Mouse (Mus musculus) heart, embryonic 12.5 days (tissue): ENCODE results near the gene Arhgap17. TPM values are rescaled to one million over a fixed set of nuclear protein-coding genes. Genes with fewer than 3 reads are reported as not detected.

Experiments
- ATAC-seq: fragments of 200-750 bp; cut with Nextera tagmentation; 2 replicates; pipeline ENCODE4 v1.8.0; 2017; ENCODE audit warnings: moderate TSS enrichment, moderate library complexity; ENCODE audit not compliant: insufficient number of reproducible peaks, low FRiP score
- H3K27ac ChIP-seq: fragments of 300-500 bp; sonication (generic); 2 replicates; pipeline ENCODE4 v1.5.1; 2016; ENCODE audit warnings: mild to moderate bottlenecking, moderate library complexity; ENCODE audit not compliant: poor library complexity, severe bottlenecking
- H3K27me3 ChIP-seq: fragments of 300-500 bp; sonication (generic); replicated peaks from 2 replicates; pipeline ENCODE4 v1.6.1; 2016; ENCODE audit warnings: mild to moderate bottlenecking, moderate library complexity
- H3K36me3 ChIP-seq: fragments of 300-500 bp; sonication (generic); 2 replicates; pipeline ENCODE4 v1.6.1; 2016; ENCODE audit warnings: mild to moderate bottlenecking, moderate library complexity
- H3K4me1 ChIP-seq: fragments of 300-500 bp; sonication (generic); replicated peaks from 2 replicates; pipeline ENCODE4 v1.6.1; 2016; ENCODE audit warnings: mild to moderate bottlenecking
- H3K4me2 ChIP-seq: fragments of 300-500 bp; sonication (generic); 2 replicates; pipeline ENCODE4 v1.6.1; 2016; ENCODE audit warnings: mild to moderate bottlenecking, moderate library complexity
- H3K4me3 ChIP-seq: fragments of 300-500 bp; sonication (generic); 2 replicates; pipeline ENCODE4 v1.5.1; 2016; ENCODE audit warnings: mild to moderate bottlenecking
- H3K9ac ChIP-seq: fragments of 300-500 bp; sonication (generic); 2 replicates; pipeline ENCODE4 v1.6.1; 2016; ENCODE audit warnings: mild to moderate bottlenecking, moderate library complexity
- H3K9me3 ChIP-seq: fragments of 300-500 bp; sonication (generic); replicated peaks from 2 replicates; pipeline ENCODE4 v1.6.1; 2016; ENCODE audit warnings: mild to moderate bottlenecking, moderate library complexity
- WGBS: fragments of 180-500 bp; shearing (Covaris S2); methylation state at CpG from one replicate; pipeline ENCODE4 v1.1.7; 2016; 5-methylcytosine and 5-hydroxymethylcytosine counted together
- polyA plus RNA-seq: library from polyadenylated mRNA; unstranded; fragments of >200 nt; fragmentation: Nextera tagmentation; extraction: Ambion mirVana; gene quantifications from 2 replicates; pipeline ENCODE4 v1.2.1, GENCODE M21; 2016

Gene Arhgap17
- polyA plus RNA-seq, 1 experiment from 2014 or later = 23.0 TPM

DNA sequence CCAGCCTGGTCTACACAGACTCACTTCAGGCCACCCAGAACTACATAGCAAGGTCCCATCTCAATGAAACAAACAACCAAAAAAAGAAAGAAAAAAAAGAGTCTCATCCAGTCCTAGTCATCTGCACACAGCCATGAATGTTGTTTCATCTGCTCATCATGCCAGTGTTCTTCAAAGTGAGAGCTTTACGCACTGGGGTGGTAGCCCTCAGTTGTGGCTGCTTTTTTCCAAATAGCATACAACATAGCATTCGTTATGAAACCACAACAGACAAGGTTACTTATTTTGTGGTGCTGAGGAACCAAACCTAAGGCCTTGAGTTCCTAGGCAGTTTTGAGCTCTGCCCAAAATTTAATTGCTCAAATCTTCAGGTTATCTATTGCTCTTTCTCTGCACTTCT, 14.9 kb downstream of the Arhgap17 start:
- peaks cover 19% of the 10 kb centered on the region for H3K4me1 ChIP-seq
- H3K9ac ChIP-seq = no peak overlapping the region
- WGBS = 92% methylated on average over 2 of the region's 2 CpGs
- H3K9me3 ChIP-seq = no peaks in the 10 kb centered on the region
- ATAC-seq = no peak
- no peak overlapping the region for H3K27ac ChIP-seq
- no peak overlapping the region for H3K4me3 ChIP-seq
- H3K27me3 ChIP-seq = no peaks in the 10 kb centered on the region
- H3K4me2 ChIP-seq = no peak overlapping the region
- peaks cover 5% of the 10 kb centered on the region; the same call in 1 of the 2 replicates for H3K36me3 ChIP-seq

DNA sequence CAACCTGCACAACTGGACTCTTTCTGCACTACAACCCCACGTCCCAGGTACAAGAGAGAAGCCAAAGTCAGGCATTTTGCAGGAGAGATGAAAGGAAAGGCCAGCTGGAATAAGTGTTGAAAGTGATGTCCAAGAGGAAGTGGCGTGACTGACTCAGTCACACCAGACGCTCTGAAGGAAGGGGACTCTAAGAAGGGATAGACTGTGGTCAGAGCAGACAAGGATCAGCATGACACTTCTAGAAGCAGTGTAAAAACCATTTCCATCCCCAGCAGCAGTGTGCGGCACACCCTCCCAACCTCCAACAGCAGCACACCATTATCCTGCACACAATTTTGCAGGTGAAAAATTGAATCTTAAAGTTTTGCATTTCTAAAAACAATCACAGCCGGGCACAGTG, 15.3 kb downstream of the Arhgap17 start:
- Histone ChIP-seq H3K36me3 (peaks cover 5% of the 10 kb centered on the region; the same call in 1 of the 2 replicates), H3K9me3 (no peaks in the 10 kb centered on the region), H3K4me1 (peaks cover 22% of the 10 kb centered on the region), H3K4me2 (no peak overlapping the region), H3K27ac (no peak overlapping the region), H3K27me3 (no peaks in the 10 kb centered on the region), H3K9ac (no peak overlapping the region), H3K4me3 (no peak overlapping the region)
- WGBS = 68% methylated on average over 5 of the region's 5 CpGs
- no peak for ATAC-seq

DNA sequence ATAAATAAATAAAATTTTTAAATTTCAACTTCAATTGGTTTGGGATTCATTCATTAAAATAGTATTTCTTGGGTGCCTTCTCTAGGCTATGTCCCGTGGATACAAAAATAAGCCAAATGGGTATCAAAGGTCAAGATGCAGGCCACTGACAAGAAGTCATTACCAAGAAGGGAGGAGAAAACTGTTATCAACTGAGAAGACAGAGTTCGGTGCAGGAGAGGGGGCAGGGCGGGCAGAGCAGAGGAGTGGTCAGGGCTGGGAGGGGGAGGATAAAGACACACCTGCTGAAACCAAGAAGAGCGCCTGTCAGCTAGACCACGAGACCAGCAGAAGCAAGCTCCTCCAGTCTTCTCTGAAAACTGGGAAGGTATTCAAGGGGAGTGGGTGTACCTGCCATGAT, 15.8 kb downstream of the Arhgap17 start:
- Histone ChIP-seq H3K4me2 (no peak overlapping the region), H3K36me3 (peaks cover 5% of the 10 kb centered on the region; the same call in 1 of the 2 replicates), H3K9ac (no peak overlapping the region), H3K27me3 (no peaks in the 10 kb centered on the region), H3K9me3 (no peaks in the 10 kb centered on the region), H3K27ac (no peak overlapping the region), H3K4me3 (no peak overlapping the region), H3K4me1 (peaks cover 27% of the 10 kb centered on the region)
- ATAC-seq = no peak
- WGBS = 60% methylated on average over 5 of the region's 5 CpGs

DNA sequence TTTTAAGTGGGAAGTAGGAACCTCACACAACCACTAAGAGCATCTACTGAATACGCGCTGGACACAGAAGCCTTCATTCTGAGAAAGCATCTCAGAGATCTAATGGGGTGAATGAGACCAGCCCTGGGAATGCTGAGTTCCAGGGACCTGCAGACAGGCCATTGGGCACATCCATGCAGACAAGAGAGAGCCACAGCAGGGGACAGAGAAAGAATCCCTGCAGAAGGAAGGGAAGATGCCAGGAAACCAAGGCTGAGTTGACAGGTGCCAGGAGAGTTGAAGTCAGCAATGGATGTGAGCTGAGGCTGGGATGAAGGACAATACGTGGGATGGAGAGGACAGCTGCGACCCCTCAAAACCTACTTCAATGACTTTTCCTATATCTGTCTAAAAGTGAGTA, 16.6 kb downstream of the Arhgap17 start:
- no peak overlapping the region for H3K4me2 ChIP-seq
- no peak overlapping the region for H3K4me3 ChIP-seq
- H3K27ac ChIP-seq = no peak overlapping the region
- no peaks in the 10 kb centered on the region for H3K27me3 ChIP-seq
- no peak for ATAC-seq
- peaks cover 28% of the 10 kb centered on the region for H3K4me1 ChIP-seq
- no peaks in the 10 kb centered on the region for H3K9me3 ChIP-seq
- H3K36me3 ChIP-seq = peaks cover 5% of the 10 kb centered on the region; the same call in 1 of the 2 replicates
- no peak overlapping the region for H3K9ac ChIP-seq
- 93% methylated on average over 4 of the region's 4 CpGs for WGBS

DNA sequence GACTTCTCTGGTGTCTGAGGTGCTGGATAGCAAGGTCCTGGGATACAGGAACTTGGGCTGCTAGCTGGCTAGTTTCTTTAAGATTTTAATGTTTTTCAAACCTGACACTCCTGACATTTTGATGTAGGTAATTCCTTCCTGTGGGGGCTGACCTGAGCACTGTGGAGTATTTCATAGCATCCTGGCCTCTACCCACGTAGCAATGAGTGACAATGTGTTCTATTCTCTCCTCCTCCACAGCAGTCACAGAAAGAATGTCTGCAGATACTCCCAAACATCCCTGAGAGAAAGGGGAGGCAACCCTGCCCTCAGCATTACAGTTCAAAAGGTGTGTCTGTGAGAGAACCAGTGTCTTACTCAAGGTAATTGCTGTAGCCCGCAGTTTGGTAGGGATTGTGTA, 19.5 kb downstream of the Arhgap17 start:
- Histone ChIP-seq H3K9ac (no peak overlapping the region), H3K9me3 (no peaks in the 10 kb centered on the region), H3K36me3 (no peaks in the 10 kb centered on the region), H3K4me3 (no peak overlapping the region), H3K27me3 (no peaks in the 10 kb centered on the region), H3K27ac (no peak overlapping the region), H3K4me2 (no peak overlapping the region), H3K4me1 (peaks cover 35% of the 10 kb centered on the region)
- WGBS = 60% methylated on average over 2 of the region's 2 CpGs
- no peak for ATAC-seq

DNA sequence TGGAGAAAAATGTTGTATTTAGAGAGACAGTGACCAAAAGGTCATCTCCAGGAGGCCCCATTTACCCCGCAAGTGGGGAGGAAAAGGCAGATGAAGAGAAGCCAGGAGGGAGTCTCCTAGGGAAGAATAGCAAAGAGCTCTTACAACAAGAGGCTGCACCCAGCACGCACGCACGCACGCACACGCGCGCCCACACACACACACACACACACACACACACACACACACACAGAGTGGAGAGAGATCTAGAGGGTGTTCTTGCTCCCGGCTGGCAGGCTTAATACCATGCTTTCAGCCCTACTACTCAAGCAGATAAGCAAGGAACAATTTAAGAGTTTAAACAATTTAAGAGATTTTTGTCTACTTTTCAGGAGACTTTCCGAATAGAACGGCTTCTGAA, 19.9 kb downstream of the Arhgap17 start:
- H3K4me2 ChIP-seq = no peak overlapping the region
- no peak overlapping the region for H3K27ac ChIP-seq
- H3K9me3 ChIP-seq = no peaks in the 10 kb centered on the region
- peaks cover 33% of the 10 kb centered on the region for H3K4me1 ChIP-seq
- no peaks in the 10 kb centered on the region for H3K27me3 ChIP-seq
- no peaks in the 10 kb centered on the region for H3K36me3 ChIP-seq
- no peak for ATAC-seq
- 69% methylated on average over 11 of the region's 11 CpGs for WGBS
- H3K4me3 ChIP-seq = no peak overlapping the region
- no peak overlapping the region for H3K9ac ChIP-seq

DNA sequence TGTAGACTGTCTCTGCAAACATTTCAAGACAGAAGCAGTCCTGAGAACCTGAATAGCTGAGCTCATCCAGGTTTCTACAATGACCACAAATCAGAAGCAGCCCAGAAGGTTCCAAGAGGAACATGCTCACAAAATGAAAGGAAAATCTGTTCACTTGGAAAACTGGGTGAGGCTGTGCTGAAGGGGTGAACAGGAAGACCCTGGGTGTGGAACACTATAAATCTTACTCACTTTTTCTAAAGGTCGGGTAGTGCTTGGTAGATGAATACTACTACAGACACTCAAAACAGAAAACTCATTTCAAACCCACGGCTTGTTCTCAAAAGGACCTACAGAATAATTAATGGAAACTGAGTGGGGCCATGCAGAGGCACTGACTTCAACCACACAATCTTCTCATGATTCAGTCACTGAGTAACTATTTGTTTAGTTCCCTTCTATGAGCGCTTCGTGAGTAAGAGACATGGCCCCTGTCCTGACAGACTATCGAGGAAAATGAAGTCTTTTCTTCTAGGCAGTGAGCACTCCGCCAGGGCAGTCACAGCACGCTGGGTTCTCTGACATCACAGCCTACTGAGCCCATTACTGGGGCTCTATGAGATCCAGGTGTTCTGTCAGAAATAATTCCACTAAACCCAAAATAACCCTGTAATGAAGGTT, 23.0 kb downstream of the Arhgap17 start:
- WGBS = 87% methylated on average over 7 of the region's 7 CpGs
- H3K9me3 ChIP-seq = no peaks in the 10 kb centered on the region
- H3K27ac ChIP-seq = no peak overlapping the region
- H3K4me3 ChIP-seq = no peak overlapping the region
- no peaks in the 10 kb centered on the region for H3K36me3 ChIP-seq
- no peak overlapping the region for H3K9ac ChIP-seq
- ATAC-seq = no peak
- H3K4me1 ChIP-seq = peaks cover 50% of the 10 kb centered on the region
- H3K4me2 ChIP-seq = no peak overlapping the region
- no peaks in the 10 kb centered on the region for H3K27me3 ChIP-seq

DNA sequence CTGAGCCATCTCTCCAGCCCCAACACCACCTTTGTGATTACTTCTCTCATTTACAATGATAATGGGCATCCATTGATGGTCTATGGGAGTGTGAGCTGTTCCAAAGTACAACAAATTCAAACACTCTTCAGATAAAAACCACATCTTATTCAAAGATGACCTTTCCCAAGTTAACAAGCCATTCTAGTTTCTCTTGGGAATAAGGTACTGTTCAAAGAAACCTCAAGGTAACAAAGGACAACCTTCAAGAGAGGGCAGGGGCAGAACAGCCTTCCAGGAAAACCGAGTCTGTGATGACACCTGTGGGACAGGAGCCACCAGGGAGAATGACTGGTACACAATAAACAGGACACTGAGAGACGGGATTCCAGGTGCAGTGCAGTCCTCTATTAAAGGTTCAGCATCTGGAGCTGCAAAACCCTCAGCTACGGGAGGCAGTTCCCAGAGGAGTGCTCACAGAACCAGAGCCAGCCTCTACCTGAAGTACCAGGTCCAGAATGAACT, 24.6 kb downstream of the Arhgap17 start:
- Histone ChIP-seq H3K9ac (no peak overlapping the region), H3K27me3 (no peaks in the 10 kb centered on the region), H3K9me3 (no peaks in the 10 kb centered on the region), H3K36me3 (no peaks in the 10 kb centered on the region), H3K4me2 (no peak overlapping the region), H3K4me3 (no peak overlapping the region), H3K27ac (no peak overlapping the region), H3K4me1 (peaks cover 63% of the 10 kb centered on the region)
- WGBS = 81% methylated on average over 3 of the region's 3 CpGs
- ATAC-seq = no peak

DNA sequence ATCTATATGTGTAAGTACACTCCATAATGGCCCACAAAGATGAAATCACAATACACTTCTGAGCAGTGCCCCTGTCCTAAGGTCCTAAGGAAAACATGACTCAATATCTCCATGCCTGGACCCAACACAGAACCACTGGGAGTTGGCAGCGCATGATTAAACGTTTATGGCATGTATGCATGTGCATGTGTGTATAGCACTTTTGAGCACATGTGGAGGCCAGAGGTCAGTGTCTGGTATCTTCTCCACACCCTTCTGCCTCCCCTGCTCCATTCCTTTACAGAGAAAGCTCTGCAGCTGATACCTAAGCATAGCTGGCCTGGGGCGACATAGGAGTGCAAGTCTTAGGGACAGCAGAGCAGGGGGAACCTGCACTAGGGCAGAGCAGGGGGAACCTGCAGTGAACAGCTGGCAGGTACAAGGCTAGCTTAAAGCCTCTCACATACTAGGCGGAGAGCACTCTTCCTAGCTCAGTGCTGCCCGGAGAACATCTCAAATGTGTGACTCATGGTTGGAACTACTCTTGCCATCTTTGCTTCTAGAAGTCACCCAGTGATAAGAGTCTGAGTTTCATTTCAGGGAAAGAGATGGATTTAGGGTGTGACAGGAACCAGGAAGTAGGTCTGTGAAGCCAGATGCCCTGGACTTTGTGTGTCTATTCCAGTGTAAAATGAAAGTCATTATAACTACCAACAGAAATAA, 25.5 kb downstream of the Arhgap17 start:
- Histone ChIP-seq H3K4me2 (no peak overlapping the region), H3K9ac (no peak overlapping the region), H3K36me3 (no peaks in the 10 kb centered on the region), H3K4me3 (no peak overlapping the region), H3K27ac (no peak overlapping the region), H3K9me3 (no peaks in the 10 kb centered on the region), H3K27me3 (no peaks in the 10 kb centered on the region), H3K4me1 (peaks cover 59% of the 10 kb centered on the region)
- 85% methylated on average over 5 of the region's 5 CpGs for WGBS
- no peak for ATAC-seq

DNA sequence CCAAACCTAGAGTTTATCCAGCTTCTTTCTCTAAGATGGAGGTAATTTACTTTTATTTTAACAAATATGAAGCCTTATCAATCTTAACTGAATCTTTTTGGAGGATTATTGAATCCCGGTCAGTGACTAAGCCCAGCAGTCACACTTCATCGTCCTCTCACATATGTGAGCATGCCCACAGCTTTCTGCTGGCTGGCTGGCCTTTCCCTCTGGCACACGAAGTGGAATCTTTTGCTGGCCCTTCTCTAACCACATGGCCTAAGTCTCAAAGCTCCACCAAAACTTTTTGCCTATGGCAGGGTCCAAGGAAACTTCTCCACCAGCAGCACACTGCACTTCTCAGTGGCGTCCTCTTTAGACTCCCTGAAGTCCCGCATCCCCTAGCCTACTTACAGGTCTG, 27.8 kb downstream of the Arhgap17 start:
- Histone ChIP-seq H3K9ac (peak overlapping the region; percentile 41; the same call in 1 of the 2 replicates), H3K36me3 (no peaks in the 10 kb centered on the region), H3K4me3 (no peak overlapping the region), H3K4me1 (peaks cover 76% of the 10 kb centered on the region), H3K27ac (0 out of 2 replicates have a peak overlapping the region, but pooled peaks have one; percentile 46), H3K9me3 (no peaks in the 10 kb centered on the region), H3K4me2 (no peak overlapping the region), H3K27me3 (no peaks in the 10 kb centered on the region)
- WGBS = 60% methylated on average over 5 of the region's 5 CpGs
- no peak for ATAC-seq

DNA sequence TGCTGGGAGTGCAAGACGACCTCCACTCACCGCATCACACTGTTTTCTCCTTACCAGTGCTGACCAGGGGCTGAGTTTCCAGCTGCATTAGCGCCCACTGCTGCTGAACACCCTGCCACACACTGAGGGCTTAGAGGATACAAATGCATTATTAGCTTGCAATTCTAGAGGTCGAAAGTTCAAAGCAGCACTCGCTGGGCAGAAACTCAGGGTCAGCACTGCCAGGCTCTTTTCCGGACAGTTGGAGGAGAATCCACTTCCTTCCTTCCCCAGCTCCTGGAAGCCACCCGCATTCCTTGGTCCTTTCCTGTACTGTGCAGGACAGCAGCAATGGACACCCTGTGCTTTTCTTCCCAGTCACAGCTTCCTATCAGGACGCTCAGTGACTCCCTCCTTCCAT, 31.4 kb downstream of the Arhgap17 start:
- H3K9ac ChIP-seq = no peak overlapping the region
- no peak overlapping the region for H3K4me3 ChIP-seq
- H3K27ac ChIP-seq = peak overlapping the region; percentile 6; the same call in 1 of the 2 replicates
- peaks cover 71% of the 10 kb centered on the region for H3K4me1 ChIP-seq
- H3K36me3 ChIP-seq = no peaks in the 10 kb centered on the region
- 51% methylated on average over 8 of the region's 8 CpGs for WGBS
- no peaks in the 10 kb centered on the region for H3K9me3 ChIP-seq
- ATAC-seq = peak; percentile 50; the same call in 1 of the 2 replicates
- H3K27me3 ChIP-seq = no peaks in the 10 kb centered on the region
- H3K4me2 ChIP-seq = no peak overlapping the region
